Mouse (Mus musculus): ENCODE results near the gene Psmf1. TPM values are rescaled to one million over a fixed set of nuclear protein-coding genes. Genes with fewer than 3 reads are reported as not detected.

Gene Psmf1
- 30.7 and 30.8 TPM in 2 replicates for polyA plus RNA-seq (2015; fragmentation: Nextera tagmentation; extraction: Ambion mirVana)

DNA sequence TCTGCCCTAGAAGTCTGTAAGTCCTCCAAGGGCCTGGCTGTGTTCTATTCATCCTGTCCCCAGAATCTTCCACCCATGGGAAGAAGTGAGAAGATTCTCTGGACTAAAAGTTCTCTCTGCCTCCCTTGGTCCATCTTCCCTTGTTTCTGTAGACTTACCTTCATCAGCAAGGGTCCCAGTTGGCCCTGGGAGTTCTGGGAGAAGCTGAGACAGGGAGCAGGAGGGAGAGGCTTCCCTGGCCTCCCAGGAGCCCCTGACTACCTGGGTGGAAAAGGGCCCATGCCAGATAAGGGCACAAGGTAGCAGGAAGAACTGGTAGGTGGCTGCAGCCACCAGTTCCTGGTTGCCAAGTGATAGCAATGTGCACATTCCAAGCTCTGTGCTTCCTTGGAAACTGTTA, at the start of gene Psmf1:
TSS of gene Psmf1 (minus strand) at position 342 of the 400 bp plus-strand sequence.

DNA sequence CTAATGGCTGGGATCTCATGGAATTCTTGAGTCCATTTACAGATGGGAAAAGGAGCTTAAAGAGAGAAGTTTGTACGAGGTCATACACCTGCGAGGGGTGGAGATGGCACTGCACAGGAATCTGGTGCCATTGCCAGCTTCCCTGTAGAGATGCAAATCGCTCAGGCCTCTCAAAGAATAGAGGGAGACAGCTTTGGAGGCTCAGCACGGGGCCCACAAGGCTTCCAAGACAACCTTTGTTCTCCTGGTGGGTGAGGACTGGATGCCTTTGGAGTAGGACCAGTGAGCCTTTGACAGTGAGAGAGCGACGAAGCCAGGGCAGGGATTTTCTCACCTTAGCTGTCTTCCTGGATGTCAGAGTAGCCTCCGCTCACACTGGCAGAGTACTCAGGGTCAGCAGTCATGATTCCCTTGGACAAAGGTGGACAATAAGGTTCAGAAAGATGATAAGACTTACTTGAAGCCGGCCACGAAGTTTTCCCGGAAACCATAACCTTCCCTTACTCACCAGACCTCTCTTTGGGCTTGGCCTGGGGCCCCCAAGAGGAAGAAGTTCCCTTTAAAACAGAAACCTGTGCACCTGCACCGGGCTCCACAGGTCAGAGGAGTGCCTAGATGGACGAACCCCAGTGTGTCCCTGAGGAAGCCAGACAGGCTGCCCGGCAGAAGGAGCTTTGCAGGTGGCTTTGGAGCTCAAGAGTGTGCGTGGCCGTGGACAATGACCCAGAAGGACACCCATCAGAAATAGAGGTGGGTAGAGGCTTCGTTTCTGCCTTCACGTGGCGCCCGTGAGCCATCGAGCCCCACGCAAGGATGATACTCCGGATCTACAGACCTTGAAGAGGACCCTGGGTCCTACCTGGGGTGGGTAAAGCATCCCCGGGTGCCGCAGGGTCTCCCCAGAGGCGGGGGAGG, 42.5 kb downstream of the Psmf1 start, which contains the start of gene Tmem74b:
TSS of gene Tmem74b (plus strand) at position 778 of the 915 bp plus-strand sequence.

DNA sequence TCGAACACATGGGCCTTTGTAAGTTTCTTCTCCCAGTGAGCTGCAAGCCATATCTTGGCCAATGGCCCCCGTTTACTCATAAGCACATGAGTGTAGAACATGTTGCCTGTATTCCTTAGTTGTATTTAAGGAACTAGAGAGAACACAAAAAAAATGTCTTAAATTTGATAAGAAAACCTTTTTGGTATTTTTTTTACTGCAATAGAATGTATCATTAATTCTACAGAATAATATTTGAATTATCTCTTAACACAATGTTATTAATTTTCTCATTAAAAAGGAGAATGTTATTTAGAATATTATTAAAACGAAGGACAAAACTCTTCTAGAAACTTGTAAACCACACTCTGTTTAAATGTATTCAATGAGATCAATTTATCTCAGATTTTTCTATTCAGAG, 75.6 kb downstream of the Psmf1 start, which contains the start of gene Rad21l:
TSS of gene Rad21l (minus strand) at position 101 of the 400 bp plus-strand sequence.

Other genes starting within 250 kb of the Psmf1 start
- 775 and 856 TPM in 2 replicates for gene Fkbp1a, start 201.7 kb downstream of the Psmf1 start, polyA plus RNA-seq (2015; fragmentation: Nextera tagmentation; extraction: Ambion mirVana)
- gene Sdcbp2, start 171.6 kb downstream of the Psmf1 start, polyA plus RNA-seq (2015; fragmentation: Nextera tagmentation; extraction: Ambion mirVana) = 23.5 and 24.9 TPM in 2 replicates
- 0.25 and 0.34 TPM in 2 replicates for gene Snph, start 111.6 kb downstream of the Psmf1 start, polyA plus RNA-seq (2015; fragmentation: Nextera tagmentation; extraction: Ambion mirVana)
- gene Rad21l, start 75.7 kb downstream of the Psmf1 start, polyA plus RNA-seq (2015; fragmentation: Nextera tagmentation; extraction: Ambion mirVana) = not detected in 2 replicates
- 0.22 and 0.26 TPM in 2 replicates for gene Tmem74b, start 42.2 kb downstream of the Psmf1 start, polyA plus RNA-seq (2015; fragmentation: Nextera tagmentation; extraction: Ambion mirVana)
- gene Rspo4, start 98.7 kb upstream of the Psmf1 start, polyA plus RNA-seq (2015; fragmentation: Nextera tagmentation; extraction: Ambion mirVana) = not detected in 2 replicates
- gene Angpt4, start 167.0 kb upstream of the Psmf1 start, polyA plus RNA-seq (2015; fragmentation: Nextera tagmentation; extraction: Ambion mirVana) = 1.1 and 1.2 TPM in 2 replicates
- 18.4 and 19.3 TPM in 2 replicates for gene Fam110a, start 236.0 kb upstream of the Psmf1 start, polyA plus RNA-seq (2015; fragmentation: Nextera tagmentation; extraction: Ambion mirVana)

Measured in urinary bladder, postnatal 0 days (tissue).